Mouse (Mus musculus) gastrocnemius, postnatal 14 days (tissue): Measurements from ENCODE around the gene Olfr209. TPM values are rescaled to one million over a fixed set of nuclear protein-coding genes. Genes with fewer than 3 reads are reported as not detected.
"Not testable (repeated sequence)": the region's sequence is repeated elsewhere in the genome, so short reads cannot be mapped to it uniquely, and the experiment has no call there.

Experiments
- DNase-seq: peaks from one replicate; pipeline ENCODE4 v3.0.0; 2021; ENCODE audit warnings: mixed read lengths
- intact Hi-C: fragments of 180-260 bp; cut with DNase I; formaldehyde crosslinking; loops from one replicate; pipeline ENCODE4 v1.15.1; 2025; ENCODE audit warnings: low total_unique reads
- long read RNA-seq, 2 experiments: library from polyadenylated mRNA; stranded (forward); transcript quantifications; one replicate each; pipeline ENCODE4 v2.0.0; 2021
- total RNA-seq, 2 experiments: library from RNA; stranded (reverse); gene quantifications; 2 replicates each; pipeline ENCODE4 v1.2.3; 2021

Gene Olfr209
- total RNA-seq, result not detected
- long read RNA-seq, experiment 1, result 0 reads
- long read RNA-seq, experiment 2, result 0 reads

DNA sequence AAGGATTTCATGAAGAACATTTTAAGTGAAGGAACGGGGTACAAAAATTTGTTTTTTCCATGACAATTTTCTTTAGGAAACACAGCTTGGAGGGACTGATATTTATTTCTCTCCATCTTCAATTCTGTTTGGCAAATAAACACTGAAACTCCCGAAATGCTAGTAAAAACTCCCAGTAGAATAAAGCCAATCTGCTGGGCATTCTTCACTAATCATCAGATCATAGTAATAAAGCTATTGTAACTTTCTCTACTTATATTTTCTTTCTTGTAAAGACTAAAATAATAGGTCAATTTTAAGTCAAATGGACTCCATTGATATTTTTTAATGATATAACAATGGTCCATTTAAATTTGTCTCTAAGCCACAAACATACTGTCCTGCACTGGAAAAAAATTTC is at the start of gene Olfr209:
Gene Olfr209 (minus strand): TSS at position 101 of the 400 bp plus-strand sequence.
- intact Hi-C loops, result no loop called here
- DNase-seq, result no peak

DNA sequence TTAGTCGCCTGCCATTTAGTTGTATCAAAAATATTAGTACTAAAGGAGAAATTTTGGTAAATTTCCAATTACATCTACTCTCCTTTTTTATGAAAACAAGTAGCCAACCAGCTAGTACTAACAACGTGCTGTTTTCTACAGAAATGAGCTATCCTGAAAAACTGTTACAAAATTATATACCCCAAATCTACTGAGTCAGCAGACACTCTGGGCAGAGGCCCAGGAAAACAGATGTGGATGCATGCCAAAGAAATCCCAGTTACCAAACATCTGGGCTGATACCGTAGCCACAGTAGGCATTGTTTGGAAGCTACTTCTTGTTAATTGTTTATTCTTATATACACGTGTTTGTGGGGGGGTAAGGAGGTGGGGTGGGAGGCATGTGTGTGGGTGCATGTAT is 49.7 kb upstream of the Olfr209 start:
- intact Hi-C loops, result no loop called here
- DNase-seq, result no peak

DNA sequence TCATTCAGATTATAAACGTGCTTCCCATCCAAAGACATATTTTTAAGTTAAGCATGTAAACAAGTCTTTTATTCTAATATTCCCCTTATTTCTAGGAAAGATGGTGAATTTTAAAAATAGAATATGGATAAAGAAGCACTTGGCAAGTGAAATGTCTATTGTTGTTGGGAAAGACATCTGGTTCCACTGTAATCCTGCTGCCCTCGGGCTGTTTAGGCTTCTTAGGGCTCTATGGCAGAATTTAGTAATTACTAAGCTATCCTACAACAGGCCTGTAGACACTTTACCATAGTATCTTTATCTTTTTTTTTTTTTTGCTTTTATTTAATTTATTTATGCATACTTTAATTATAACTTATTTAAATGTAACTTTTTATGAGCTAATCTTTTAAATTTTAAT is 46.0 kb upstream of the Olfr209 start:
- intact Hi-C loops, result no loop called here
- no peak for DNase-seq

DNA sequence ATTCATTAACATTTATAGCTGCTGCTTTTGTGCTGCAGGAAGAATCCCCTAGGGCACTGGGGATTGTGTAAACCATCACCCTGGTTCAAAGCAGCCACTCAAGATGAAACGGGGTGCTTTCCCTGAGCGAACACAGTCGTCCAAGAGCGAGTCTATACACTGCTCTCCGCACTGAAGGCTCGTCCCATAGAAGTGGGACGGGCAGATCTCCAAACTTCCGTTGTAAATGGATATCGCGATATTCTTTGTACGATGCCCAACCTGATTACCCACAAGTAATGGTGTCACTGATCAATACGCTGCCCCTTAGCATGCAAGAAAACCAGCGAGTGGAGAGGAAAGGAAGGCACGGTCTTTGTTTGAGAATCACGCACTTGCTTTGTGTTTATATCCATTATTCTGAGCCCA is 45.6 kb upstream of the Olfr209 start:
- DNase-seq, result no peak
- intact Hi-C loops, result no loop called here

DNA sequence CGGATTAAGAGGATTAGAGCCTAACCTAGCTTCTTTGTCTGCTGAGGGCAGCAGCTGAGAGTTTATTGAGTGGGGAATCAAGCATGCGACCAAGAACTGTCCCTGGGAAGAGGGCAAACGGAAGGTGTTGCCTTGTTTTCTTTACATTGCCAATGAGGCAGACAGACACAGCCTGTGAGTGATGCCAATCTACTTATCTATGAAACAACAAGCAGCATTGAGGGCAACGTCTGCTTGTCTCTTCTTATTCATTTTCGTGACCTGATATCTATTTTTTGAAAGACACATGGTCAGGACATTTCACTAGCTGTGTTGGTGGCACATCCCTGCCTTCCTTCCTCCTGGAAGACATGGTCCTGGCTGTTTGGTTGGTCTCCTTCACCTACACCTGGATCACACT is 43.2 kb upstream of the Olfr209 start, which contains the start of gene Gabrr3:
Gene Gabrr3 (plus strand): TSS at position 301 of the 400 bp plus-strand sequence.
- DNase-seq, result no peak
- intact Hi-C loops, result no loop called here

DNA sequence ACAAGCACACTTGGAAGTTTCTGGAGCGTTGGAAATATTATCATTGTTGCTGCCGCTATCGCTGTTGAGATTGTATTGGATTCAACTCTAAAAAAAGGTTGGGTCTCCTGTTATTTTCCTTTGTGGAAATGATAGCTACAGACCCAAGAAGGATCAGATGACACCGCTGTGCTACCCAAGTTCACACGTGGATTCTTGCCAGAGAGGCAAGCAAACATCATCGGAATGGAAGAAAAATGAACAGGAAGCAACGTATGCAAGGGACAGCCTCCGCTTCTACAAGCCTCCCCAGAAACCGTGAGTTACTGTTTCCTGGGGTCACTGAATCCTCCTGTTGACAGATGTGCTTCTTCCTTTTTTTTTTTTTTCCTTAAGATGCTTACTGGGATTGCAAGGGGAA is 41.0 kb upstream of the Olfr209 start:
- intact Hi-C loops, result no loop called here
- DNase-seq, result no peak

DNA sequence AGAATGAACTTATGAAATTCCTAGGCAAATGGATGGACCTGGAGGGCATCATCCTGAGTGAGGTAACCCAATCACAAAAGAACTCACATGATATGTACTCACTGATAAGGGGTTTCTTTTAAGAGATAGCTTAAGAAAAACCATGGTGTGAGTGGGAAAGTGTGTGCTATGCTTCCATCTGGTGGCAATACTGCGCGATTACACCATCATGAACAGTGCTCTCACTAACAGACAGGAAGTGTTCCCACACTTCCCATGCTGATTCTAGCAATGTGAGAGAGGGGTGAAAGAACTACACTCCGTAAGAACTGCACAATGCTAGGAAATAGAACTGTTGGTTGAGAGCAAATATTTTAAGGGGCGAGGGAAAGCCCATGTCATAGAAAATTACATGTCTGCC is 39.9 kb upstream of the Olfr209 start:
- intact Hi-C loops, result no loop called here

DNA sequence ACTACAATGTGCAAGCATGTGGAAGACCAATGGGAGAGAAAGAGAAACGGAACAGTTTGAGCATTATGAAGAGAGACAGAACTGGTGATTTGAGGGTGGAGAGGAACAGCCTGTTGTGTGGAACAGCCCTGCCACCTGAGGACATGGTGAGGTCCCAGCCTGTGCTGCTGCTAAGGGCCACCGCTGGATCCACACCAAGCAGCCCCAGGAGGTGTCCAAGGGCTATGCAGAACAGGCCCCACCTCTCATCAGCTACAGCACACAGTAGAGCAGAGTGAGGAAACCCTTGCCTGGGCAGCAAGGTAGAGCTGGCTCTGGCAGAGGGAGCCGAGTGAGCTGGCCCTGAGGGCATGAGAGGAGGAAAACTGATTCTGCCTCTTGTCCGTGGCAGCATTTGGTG is 38.2 kb upstream of the Olfr209 start:
- DNase-seq, result no peak
- intact Hi-C loops, result no loop called here

More for the DNA sequence above, 39.9 kb upstream of the Olfr209 start:
- no peak for DNase-seq

DNA sequence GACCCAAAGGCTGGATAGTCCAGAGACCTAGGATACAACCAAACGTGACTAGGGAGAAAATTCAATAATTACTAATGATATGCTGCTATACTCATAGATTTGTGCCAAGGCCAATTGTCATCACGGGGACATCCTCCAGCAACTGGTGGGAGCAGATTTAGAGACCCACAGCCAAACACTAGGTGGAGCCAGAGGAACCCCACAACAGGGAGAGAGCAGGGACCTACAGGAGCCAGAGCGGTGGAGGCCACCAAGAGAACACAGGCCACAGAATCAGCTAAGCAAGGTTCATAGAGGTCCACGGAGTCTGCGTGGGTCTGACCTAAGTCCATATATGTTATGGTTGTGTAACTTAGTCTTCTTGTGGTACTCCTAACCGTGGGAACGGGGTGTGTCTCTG is 37.3 kb upstream of the Olfr209 start:
- intact Hi-C loops, result no loop called here
- DNase-seq, result no peak

DNA sequence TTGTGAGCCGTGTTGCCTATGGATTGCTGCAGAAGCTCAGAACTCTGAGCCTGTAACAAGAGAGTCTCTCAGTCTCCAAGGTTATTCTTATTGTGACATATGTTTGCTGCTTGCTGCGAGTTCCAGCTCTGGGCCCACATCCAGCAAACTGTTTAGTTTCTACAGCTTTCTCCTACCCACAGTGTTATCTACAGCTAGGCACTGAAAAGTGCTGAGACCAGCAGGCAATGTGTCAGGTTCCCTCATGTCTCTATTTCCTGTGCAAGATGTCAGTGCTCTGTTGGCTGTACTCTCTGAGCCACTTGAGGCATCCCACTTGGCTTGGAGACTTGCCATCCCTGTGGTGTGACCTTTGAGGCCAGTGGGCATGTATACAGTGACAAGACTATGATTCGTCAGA is 29.5 kb upstream of the Olfr209 start:
- intact Hi-C loops, result no loop called here

DNA sequence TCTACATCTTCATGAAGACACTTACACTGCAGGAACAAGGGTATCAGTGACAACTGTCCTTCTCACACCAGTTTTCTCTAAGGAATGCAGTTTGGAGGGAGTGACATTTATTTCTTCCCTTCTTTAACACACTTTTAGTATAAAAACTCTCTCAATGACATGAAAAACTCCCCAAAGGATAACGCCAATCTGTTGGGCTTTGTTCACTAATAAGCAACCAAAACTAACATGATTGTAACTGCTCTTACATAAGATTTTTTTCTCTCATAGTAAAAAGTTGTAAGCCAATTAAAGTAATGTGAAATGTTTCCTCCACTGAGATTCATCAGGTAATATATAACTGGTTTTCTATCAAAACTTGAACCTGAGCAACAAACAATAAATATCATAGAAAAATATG is 14.6 kb downstream of the Olfr209 start, which contains the start of gene Olfr206:
Gene Olfr206 (minus strand): TSS at position 101 of the 400 bp plus-strand sequence.
- DNase-seq, result no peak
- intact Hi-C loops, result no loop called here

More for the DNA sequence above, 29.5 kb upstream of the Olfr209 start:
- no peak for DNase-seq

DNA sequence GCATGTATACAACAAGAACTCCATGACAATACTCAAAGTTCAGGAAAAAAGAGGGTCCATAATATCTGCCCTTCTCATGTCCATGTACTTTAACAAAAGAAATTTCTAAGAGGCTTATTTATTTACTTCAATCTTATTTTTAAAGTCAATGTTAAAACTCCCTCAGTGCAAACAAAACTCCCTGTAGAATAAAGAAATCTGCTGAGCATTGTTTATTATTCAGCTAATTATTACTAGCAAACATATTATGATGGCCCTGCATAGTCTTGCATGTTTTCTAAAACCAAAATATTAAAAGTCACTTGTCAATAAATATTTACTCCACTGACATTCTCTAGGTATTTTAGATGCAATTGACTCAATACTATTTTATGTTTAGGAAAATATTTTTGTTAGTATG is 32.8 kb downstream of the Olfr209 start, which contains the start of gene Olfr205:
Gene Olfr205 (minus strand): TSS at position 101 of the 400 bp plus-strand sequence.
- intact Hi-C loops, result no loop called here
- DNase-seq, result no peak

DNA sequence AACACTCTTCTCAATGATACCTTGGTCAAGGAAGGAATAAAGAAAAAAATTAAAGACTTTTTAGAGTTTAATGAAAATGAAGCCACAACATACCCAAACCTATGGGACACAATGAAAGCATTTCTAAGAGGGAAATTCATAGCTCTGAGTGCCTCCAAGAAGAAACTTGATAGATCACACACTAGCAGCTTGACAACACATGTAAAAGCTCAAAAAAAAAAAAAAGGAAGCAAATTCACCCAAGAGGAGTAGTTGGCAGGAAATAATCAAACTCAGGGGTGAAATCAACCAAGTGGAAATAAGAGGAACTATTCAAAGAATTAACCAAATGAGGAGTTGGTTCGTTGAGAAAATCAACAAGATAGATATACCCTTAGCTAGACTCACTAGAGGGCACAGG is 40.5 kb downstream of the Olfr209 start:
- intact Hi-C loops, DNase-seq: not testable (repeated sequence)

DNA sequence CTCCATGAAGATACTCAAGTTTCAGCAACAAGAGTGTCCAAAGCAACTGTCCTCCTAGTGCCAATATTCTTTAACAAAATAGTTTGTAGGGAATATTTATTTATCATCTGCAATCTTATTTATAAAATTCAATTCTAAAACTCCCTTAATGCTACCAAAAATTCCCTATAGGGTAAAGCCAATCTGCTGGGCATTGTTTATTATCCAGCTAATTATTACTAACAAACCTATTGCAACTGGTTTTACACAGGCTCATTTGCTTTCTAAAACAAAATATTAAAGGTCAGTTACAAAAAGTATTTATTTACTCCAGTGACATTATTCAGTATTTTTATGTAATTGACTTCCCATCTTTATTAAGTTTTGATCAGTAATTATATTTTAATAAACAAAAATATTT is 45.6 kb downstream of the Olfr209 start, which contains the start of gene Olfr204:
Gene Olfr204 (minus strand): TSS at position 101 of the 400 bp plus-strand sequence.
- intact Hi-C loops, result no loop called here
- DNase-seq, result no peak

Other genes starting within 250 kb of the Olfr209 start
- gene Olfr194, start 242.9 kb downstream of the Olfr209 start, total RNA-seq, result not detected
- not detected for gene Olfr195, start 216.9 kb downstream of the Olfr209 start, total RNA-seq
- gene Olfr196, start 193.5 kb downstream of the Olfr209 start, total RNA-seq, result not detected
- not detected for gene Olfr198, start 160.5 kb downstream of the Olfr209 start, total RNA-seq
- gene Olfr199, start 144.2 kb downstream of the Olfr209 start, total RNA-seq, result not detected
- gene Olfr201, start 91.4 kb downstream of the Olfr209 start, total RNA-seq, result not detected
- not detected for gene Olfr202, start 77.2 kb downstream of the Olfr209 start, total RNA-seq
- not detected for gene Olfr203, start 65.1 kb downstream of the Olfr209 start, total RNA-seq
- gene Olfr204, start 45.7 kb downstream of the Olfr209 start, total RNA-seq, result not detected
- not detected for gene Olfr205, start 32.9 kb downstream of the Olfr209 start, total RNA-seq
- gene Olfr206, start 14.7 kb downstream of the Olfr209 start, total RNA-seq, result not detected
- gene Gabrr3, start 43.3 kb upstream of the Olfr209 start, total RNA-seq, result not detected
- 10 to 100 TPM; 11.3 to 11.4 TPM for gene Riox2, start 107.8 kb upstream of the Olfr209 start, total RNA-seq
- 10 to 100 TPM; 20.6 to 22.4 TPM for gene Crybg3, start 237.0 kb upstream of the Olfr209 start, total RNA-seq